Mouse (Mus musculus) left cerebral cortex, postnatal 25 days (tissue): ENCODE data around the gene Clpp. TPM values are rescaled to one million over a fixed set of nuclear protein-coding genes. Genes with fewer than 3 reads are reported as not detected.

Experiments used
- DNase-seq, 2 experiments: peaks; one replicate each; pipeline ENCODE4 v3.0.0; 2022; ENCODE audit warnings: low spot score in 2 of 2, mixed read lengths in 1 of 2
- intact Hi-C: fragments of 180-260 bp; cut with DNase I; formaldehyde crosslinking; loops from one replicate; pipeline ENCODE4 v1.15.1; 2025
- total RNA-seq, 2 experiments: library from RNA; stranded (reverse); gene quantifications; 2 replicates each; pipeline ENCODE4 v1.2.3; 2021

Clpp gene
- 10 to 100 TPM; 56.1 to 67.9 TPM for total RNA-seq

DNA sequence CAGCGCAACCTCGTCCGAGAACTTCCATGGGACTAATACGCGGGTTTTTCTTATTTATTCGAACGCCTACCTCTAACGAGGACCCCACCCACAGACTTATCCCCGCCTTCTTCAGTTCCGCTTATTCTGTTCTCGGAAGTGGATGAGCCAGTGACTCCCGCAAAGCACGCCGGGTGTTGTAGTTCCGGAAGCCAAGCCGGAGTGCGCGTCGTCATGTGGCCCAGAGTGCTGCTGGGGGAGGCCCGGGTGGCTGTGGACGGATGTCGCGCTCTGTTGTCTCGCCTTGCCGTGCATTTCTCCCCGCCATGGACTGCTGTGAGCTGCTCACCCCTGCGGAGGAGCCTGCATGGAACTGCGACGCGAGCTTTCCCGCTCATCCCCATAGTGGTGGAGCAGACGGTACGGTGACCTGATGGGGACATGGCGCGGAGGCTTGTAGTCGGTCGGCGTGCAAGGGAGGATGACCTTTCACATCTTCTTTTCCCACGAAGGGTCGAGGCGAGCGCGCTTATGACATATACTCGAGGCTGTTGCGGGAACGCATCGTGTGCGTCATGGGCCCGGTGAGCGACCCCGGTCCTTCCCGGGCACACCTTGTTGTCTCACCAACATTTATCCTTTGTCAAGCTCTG lies at the start of gene Clpp:
Gene Clpp (plus strand): TSS at position 191 of the 632 bp plus-strand sequence.
- intact Hi-C loops = loop anchor here (1.0 kb wide), 2 partner anchors 21 to 257 kb away; partner anchors contain the start of genes Gm17949 and Gtf2f1
- peak; percentile 95 to 98 for DNase-seq

DNA sequence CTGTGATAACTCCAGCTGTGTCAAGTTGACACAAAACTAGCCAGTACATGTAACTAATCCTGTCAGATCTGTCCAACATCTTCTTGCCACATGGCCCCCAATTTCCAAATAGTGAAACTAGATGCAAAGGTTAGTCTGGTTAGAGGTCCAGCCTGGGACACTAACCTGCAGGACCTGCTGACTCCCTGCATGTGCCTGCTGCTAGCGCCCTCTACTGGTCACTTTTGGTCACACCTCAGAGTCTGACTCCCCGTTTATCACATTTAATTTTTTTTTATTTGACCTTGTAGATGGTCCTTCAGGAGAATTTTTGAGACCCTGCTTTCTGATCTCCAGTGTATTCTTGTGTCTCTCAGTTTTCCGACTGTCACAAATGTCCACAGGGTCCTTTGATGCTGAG lies 39.2 kb upstream of the Clpp start:
- intact Hi-C loops = loop anchor here (1.0 to 5.0 kb wide), 3 partner anchors 54 to 159 kb away; no protein-coding TSS in a partner anchor
- peak in 1 of 2 experiments; percentile 26 for DNase-seq

DNA sequence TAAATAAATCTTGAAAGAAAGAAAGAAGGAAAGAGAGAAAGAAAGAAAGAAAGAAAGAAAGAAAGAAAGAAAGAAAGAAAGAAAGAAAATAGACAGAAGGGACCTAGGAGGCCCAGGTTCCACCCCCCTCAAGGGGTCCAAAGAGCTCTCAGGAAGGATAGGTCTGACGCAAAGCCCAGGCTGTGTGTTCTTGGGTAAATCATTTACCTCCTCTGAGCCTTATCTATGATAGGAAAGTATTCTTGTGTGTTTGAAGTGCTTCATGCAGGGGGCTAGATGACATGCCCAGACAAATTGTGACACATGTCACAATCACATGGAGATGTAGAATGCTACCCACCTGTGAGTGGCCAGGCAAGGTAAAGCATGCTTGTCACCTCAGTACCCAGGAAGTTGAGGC lies 37.5 kb upstream of the Clpp start:
- intact Hi-C loops = loop anchor here (5.0 kb wide), 2 partner anchors 145 to 160 kb away; no protein-coding TSS in a partner anchor

DNA sequence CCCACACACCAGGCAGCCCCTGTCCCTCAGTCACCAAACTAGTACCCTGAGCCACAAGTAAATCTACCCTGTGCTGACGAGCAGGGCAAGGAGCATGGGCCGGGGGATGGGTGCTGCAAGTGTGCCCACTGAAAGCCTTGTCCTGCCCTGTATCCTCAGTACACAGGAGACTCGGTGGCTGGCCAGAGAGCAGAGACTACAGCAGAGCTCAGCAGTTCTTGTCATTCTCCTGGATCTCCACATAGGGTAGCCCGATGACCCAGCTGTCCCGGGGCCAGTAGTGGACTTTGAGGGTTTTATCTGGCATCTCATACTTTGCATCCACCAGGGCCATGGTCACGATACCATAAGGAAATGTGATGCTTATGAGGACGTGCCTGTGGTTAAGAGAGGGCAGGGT lies 35.2 kb upstream of the Clpp start:
- no peak for DNase-seq
- intact Hi-C loops = loop anchor here (5.0 kb wide), 2 partner anchors 148 to 163 kb away; no protein-coding TSS in a partner anchor

More for the DNA sequence above, 37.5 kb upstream of the Clpp start:
- no peak for DNase-seq

DNA sequence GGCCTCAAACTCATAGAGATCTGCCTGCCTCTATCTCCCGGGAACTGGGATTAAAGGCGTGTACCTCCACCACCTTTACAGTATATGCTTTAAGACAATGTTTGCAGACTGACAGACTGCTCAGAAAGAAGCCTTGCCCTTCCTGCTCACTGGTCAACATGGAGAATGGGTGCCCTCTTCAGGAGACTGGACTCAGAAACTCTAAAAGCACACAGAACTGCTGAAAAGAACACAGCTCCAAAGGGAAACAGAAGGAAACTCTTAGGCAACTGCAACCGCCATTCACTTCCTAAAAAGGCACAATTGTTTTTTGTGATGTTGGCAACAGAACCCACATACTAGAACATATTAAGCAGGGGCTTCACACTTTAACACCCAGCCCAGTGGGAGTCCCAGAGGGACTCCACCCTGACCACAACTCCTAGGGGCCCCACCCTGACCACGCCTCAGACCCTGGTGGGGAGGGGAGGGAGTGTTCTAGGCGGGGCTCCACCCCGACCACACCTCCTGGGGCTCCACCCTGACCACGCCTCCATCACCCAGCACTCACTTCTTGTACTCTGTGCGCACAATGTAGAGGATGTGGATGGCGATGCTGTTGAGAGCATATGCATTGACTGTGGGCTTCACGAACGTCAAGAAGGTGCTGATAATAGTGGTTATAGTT lies 32.2 kb upstream of the Clpp start:
- intact Hi-C loops = no loop called here
- no peak for DNase-seq

DNA sequence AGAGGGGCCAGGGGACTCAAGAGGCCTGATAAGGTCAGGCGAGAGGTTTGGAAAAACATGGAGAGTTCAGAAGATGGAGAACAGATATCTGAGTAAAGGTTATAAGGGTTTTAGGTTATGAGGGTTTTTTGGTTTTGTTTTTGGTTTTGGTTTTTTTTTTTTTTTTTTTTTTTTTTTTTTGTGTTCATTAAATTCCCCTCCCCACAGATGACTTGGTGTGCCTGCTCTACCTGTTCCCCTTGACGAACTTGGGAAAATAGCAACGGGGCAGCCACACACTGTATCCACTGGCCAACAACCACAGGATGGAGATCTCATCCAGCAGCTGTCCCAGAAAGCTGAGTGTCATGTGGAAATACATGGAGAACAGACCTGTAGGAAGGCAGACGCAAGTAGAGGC lies 31.4 kb upstream of the Clpp start:
- intact Hi-C loops = no loop called here

DNA sequence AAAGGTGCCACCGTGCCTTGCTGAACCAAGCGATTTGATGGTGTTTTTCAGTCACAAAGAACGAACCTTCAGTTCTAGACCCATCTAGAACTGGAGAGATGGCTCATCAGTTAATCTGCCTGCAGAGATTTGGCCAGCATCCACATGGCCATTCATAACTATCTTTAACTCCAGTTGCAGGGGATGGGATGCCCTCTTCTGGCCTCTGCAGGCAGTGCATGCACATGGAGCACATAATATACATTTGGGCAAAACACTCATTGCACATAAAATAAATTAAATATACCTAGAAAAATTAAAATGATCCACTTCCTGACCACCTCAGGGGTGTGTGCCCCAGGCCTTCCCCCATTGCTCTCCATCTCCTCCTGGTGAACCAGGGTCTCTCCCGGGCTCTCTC lies 28.2 kb upstream of the Clpp start:
- intact Hi-C loops = no loop called here
- DNase-seq = no peak

More for the DNA sequence above, 31.4 kb upstream of the Clpp start:
- DNase-seq = no peak

DNA sequence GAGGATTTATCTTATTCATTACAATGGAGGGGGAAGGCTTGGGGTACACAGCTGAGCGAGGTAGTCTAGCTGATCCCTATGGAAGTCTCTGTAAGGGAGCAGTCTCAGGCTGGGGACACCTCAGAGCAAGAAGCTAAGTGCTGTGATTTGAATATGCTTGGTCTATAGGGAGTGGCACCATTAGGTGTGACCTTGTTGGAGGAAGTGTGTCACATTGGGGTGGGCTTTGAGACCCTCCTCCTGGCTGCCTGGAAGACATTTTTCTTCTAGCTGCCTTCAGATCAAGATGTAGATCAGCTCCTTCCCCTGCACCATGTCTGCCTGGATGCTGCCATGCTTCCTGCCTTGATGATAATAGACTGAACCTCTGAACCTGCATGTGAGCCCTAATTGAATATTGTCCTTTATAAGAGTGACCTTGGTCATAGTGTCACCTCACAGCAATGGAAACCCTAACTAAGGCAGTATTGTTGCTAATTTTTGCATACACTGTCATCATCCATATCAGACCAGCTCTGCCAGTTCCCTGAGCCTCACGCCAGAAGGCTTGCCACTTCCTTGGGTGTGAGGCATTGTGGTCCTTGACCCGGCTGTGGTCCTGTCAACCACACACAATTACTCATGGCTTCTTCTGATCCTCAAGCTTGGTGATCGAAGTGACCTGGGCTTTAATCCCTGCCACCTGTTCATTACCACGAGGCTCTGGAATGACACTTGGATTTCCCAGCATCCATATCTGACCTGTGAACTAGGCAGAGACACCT lies 27.3 kb upstream of the Clpp start:
- DNase-seq = no peak
- intact Hi-C loops = no loop called here

DNA sequence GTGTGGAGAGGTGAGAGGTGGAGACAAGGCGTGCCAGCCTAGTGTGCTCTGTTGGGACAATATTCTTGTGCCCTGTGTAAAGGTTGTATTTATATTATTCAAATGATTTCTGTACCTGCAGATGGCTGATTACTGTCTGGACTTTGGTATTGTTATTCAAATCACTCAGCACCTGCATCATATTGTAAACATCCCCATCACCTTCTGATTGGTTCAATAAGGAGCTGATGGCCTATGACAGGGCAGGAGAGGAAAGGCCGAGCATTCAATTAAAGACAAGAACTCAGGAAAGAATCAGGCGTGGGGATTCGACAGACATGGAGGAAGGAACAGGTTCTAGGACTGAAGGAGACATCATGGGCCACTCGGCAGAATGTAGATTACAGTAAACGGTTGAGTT lies 26.5 kb upstream of the Clpp start:
- DNase-seq = no peak
- intact Hi-C loops = no loop called here

DNA sequence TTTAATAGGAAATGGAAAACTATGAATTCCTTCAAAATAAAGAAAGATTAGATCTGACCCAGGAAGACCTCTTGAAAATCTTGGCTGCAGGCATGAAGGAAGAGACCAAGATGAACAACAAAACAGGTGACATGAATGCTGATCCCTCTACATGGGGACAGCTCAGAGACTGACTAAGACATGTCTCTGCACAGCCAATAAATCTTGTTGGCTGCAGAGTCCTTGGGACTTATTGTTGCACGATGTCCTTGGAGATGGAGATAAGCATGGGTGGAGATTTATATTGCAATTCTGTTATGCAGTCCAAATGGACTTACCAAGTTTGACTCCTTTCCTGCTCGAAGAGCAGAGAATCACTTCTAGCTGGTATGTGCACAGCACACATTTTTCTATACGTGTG lies 20.8 kb upstream of the Clpp start:
- intact Hi-C loops = no loop called here
- DNase-seq = no peak

DNA sequence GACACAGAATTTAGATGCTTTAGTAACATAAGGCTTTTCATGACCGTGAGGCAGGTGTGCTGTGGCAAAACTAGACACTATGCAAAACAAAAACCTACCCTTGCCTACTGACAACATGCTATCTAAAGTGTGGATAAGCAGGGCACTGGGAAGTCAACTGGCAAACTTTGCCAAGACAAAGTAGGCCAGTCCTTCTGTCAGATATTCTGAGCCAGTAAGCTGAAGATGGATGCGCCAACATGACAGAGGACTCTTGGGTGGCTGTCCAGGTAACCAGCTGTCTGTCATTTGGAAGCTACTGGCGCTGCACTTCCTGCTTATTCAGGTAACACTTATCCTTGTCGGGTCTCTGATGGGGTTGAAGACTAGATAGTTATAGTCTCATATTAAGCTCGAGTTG lies 20.0 kb upstream of the Clpp start:
- DNase-seq = no peak

DNA sequence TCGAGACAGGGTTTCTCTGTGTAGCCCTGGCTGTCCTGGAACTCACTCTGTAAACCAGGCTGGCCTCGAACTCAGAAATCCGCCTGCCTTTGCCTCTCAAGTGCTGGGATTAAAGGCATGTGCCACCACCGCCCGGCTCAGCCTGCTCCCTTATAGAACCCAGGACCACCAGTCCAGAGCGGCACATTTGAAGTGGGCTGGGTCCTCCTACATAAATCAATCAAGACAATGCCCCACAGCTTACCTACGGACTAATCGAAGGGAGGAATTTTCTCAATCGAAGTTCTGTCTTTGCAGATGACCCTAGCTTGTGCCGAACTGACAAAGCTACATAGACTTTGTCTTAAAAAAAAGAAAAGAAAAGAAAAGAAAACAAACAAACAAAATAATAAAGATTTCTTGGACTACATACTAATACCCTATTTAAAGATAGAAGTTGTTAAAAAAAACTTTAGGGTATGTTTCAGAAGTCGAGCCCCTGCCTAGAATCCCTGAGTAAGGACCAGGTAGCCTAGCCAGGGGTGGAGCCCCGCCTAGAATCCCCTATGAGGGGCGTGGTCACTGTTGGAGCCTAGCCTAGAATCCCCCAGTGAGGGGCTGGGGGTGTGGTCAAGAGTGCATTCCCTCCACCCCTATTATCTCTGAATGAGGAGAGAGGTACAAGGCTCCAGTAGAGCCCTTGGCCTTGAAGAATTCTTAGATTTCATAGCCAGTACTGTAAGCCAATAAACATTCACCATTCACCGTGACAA lies 16.0 kb upstream of the Clpp start:
- no peak for DNase-seq
- intact Hi-C loops = no loop called here

More for the DNA sequence above, 20.0 kb upstream of the Clpp start:
- intact Hi-C loops = no loop called here

DNA sequence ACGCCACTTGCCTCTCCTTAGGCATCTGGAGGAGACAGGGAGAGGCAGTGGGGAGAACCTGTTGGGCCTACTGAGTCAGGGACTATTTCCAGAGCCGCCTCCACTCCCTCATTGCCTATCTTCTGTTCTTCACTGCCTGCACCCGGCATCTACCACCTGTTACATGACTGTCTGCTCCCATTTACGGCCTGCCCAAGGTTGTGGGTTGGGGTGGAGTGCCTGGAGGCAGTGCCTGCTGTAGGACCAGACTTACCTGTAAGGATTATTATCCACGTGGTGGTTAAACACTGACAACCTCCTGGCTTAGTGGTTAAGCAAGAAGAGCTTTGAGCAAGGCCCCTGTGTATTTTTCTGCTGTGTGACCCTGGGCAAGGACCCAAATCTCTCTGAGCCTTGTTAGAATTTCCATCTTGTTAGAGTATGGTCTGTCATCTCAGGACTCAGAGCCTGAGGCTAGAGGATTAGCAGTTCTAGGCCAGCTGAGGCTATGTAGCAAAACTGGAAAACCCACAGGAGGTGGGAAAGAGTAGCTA lies 15.3 kb upstream of the Clpp start:
- intact Hi-C loops = no loop called here
- peak in 1 of 2 experiments; percentile 4 for DNase-seq

DNA sequence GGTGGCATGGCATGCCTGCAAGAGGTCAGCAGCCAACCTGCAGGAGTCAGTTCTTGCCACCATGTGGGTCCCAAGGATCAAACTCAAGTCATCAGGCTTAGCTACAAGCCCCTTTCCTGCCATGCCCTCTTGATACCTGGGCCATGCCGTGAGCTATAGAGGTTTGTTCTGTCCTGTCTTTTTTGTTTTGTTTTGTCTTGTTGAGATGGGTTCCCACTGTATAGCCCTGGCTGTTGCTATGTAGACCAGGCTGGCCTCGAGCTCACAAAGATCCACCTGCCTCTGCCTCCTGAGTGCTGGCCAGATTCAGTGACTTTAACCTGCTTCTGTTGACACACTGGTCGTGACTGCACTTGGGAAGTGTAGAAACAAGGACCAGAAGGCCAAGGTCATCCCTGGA lies 14.7 kb upstream of the Clpp start:
- intact Hi-C loops = no loop called here
- no peak for DNase-seq

DNA sequence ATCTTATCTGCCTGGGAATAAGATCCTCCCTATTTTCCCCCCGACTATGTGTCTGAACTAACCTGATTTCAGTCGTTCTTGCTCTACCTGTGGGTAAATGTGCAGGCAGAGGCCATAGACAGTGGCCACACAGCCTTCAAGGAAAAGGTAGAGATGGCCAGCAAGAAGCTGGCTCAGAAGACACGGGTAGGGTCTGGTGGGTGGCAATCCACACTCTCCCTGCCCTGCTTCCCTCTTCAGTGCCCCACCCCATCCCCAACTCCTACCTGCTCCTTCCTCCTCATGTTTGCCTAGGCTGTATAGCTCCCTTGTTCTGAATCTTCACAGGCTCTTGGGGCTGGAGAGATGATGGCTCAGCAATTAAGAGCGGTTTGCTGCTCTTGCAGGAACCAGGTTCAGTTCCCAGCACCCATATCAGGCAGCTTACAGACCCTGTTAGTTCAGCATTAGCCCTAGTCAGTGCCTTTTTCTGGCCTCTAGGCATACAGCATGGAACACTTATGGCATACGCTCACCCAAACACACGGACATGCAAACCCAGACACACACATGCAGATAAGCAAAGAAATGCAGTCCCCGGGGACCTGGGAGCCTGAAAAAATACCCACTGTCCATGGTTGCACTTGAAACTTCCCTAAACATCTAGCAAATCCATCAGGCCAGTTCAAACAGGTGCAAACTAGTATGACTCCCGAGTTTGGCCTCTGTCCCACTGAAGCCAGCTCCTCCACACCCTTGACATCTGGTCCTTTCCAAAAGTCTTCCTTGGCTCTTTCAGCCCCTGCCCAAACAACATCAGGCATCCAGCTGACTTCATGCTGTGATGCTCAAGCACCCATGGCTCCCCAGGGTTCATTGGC lies 13.3 kb upstream of the Clpp start:
- no peak for DNase-seq
- intact Hi-C loops = no loop called here

DNA sequence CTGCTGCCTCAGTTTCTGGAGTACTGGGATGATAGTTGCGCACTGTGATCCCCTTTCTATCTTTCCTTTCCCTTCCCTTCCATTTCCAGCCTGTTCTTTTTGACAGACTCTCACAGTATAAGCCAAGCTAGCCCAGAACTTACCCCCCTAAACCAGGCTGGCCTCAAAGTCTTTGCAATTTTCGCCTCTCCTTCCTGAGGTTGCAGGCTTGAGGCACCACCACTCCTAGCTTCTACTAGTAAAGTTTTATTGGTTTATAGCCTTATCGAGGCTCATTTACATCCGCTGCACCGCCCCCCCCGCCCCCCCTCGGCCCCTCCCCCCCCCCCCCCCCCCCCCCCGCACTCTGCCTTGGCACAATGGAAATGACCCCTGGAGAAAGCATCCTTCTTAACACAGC lies 10.6 kb upstream of the Clpp start:
- intact Hi-C loops = no loop called here
- DNase-seq = no peak

DNA sequence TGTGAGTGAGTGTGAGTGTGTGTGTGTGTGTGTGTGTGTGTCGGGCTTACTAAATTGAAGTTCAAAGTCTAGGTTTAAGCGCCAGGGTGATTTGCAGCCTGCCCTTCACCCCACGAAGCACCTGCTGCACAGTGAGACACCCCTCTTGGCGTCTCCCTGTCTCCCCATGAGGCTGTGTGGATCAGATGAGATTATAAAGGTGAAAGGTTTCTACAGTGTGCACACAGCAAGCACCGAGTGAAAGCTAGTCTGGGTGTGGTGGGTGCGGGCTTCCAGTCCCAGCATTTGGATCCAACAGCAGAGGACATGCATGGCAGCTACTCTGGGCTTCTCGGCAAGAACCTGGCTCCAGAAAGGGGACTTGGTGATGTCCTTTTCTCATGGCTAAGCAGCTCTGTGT lies 9.1 kb upstream of the Clpp start:
- no peak for DNase-seq
- intact Hi-C loops = no loop called here

DNA sequence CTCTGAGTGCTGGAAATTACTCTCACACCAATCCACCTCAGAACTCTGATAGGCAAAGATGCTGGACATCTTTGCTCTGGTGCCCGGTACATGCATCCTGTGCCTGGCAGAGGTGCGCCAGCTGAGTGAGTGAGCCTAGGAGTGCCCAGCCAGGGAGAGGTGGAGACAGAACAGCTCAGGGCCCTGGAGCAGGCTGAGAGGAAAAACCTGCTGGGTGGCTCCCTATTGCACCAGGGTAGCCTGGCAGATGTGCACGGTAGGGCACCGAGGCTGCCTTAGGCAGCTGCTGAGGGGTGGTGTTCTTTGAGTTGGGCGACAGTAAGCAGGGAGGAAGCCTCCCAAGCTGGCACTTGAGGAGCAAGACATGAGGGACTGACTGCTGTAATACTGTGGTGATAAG lies 8.1 kb upstream of the Clpp start, which contains the start of gene Acer1:
Gene Acer1 (minus strand): TSS at position 114 of the 400 bp plus-strand sequence.
- intact Hi-C loops = no loop called here

DNA sequence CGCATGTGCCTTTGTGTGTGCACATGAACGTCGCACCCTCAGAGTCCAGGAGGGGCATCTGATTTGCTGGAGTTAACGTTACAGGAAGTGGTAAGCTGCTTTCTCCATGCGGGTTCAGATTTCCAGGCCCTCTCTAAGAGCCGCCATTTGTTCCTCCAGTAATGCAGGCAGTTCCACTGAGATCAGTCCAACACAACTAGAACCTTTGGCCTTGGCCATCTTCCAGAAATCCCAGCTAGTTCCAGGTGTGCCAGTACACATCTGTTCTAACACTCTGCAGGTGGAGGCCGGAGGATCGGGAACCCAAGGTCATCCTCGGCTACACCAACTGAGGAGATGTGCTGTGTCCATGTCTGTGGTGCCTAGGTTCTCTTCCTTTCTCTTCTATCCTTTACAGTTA lies 5.2 kb upstream of the Clpp start:
- intact Hi-C loops = loop anchor here (5.0 kb wide), 1 partner anchor 178 kb away; no protein-coding TSS in a partner anchor
- no peak for DNase-seq

More for the DNA sequence above, 8.1 kb upstream of the Clpp start, which contains the start of gene Acer1:
- no peak for DNase-seq
